In the genomic region with DNA sequence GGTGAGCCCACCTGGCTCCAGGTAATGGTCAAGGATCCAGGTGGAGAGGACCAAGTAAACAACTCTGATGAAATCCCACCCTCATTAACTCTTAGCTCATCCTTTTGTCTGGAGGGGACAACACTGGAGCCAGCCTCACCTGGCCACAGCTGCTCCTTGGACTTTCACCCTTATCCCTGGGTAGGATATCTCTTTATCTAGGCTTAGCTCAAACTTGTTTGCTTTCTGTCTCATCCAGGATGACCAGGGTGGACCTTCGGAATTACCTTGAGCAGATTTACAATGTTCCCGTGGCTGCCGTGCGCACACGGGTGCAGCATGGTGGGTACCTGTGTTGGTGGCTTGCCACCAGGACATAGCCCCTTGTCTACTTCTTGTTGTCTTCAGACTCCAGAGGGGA, we compare ENCODE assay signal across 16 mouse cellular contexts. TPM values are rescaled to one million over a fixed set of nuclear protein-coding genes. Genes with fewer than 3 reads are reported as not detected.
DNase-seq lines count a peak whose midpoint lies in the region; ATAC-seq lines count a peak whose summit lies in the region.
"Had no signal": no experiment of that assay in that cellular context is flagged by ENCODE, and none has a peak within 500 bp of the region (broad histone marks: within the 10 kb centered on the region; RNA-seq: fewer than 3 reads in every experiment).

No protein-coding gene starts in this region.

- H3K4me3 ChIP-seq in hindbrain, embryonic 10.5 days, result no peak overlapping the region
- no peak overlapping the region for H3K4me3 ChIP-seq in hindbrain, embryonic 12.5 days
- H3K4me3 ChIP-seq in embryonic facial prominence, embryonic 13.5 days, result no peak overlapping the region
- H3K4me3 ChIP-seq in intestine, embryonic 15.5 days (replicated peaks), result no peak overlapping the region
- H3K4me3 ChIP-seq in liver, embryonic 15.5 days (replicated peaks), result no peak overlapping the region
- H3K4me3 ChIP-seq: neural tube, embryonic 13.5 days had no signal

- H3K27me3 ChIP-seq in hindbrain, embryonic 10.5 days (ENCODE audit: insufficient read depth, poor library complexity, severe bottlenecking), result no peaks in the 10 kb centered on the region
- H3K27me3 ChIP-seq in hindbrain, embryonic 12.5 days, result no peaks in the 10 kb centered on the region
- no peaks in the 10 kb centered on the region for H3K27me3 ChIP-seq in embryonic facial prominence, embryonic 13.5 days
- no peaks in the 10 kb centered on the region for H3K27me3 ChIP-seq in intestine, embryonic 15.5 days (replicated peaks)
- peaks cover 19% of the 10 kb centered on the region for H3K27me3 ChIP-seq in liver, embryonic 15.5 days
- H3K27me3 ChIP-seq: neural tube, embryonic 13.5 days had no signal

- no peaks in the 10 kb centered on the region for H3K9me3 ChIP-seq in hindbrain, embryonic 10.5 days
- H3K9me3 ChIP-seq in hindbrain, embryonic 12.5 days (replicated peaks), result no peaks in the 10 kb centered on the region
- no peaks in the 10 kb centered on the region for H3K9me3 ChIP-seq in embryonic facial prominence, embryonic 13.5 days
- no peaks in the 10 kb centered on the region for H3K9me3 ChIP-seq in intestine, embryonic 15.5 days
- H3K9me3 ChIP-seq in liver, embryonic 15.5 days (replicated peaks), result no peaks in the 10 kb centered on the region
- H3K9me3 ChIP-seq: neural tube, embryonic 13.5 days had no signal

- DNase-seq in hindbrain, embryonic 10.5 days (ENCODE audit: low spot score), result no peak
- no peak for DNase-seq in Muller cell, postnatal 12 days (ENCODE audit: inconsistent ontology term)
- no peak for DNase-seq in frontal cortex, postnatal 10 days (ENCODE audit: low spot score in 2 of 2)
- DNase-seq in embryo, embryonic 10 days (ENCODE audit: low spot score), result no peak
- DNase-seq: cerebellum, postnatal 10 days; gastrocnemius, postnatal 36 days; kidney, postnatal 25 days; lung, postnatal 36 days; retina, postnatal 1 day had no signal

- H3K27ac ChIP-seq in hindbrain, embryonic 10.5 days, result 0 out of 2 replicates have a peak overlapping the region, but pooled peaks have one; percentile 57
- no peak overlapping the region for H3K27ac ChIP-seq in hindbrain, embryonic 12.5 days
- H3K27ac ChIP-seq in embryonic facial prominence, embryonic 13.5 days, result peak overlapping the region; percentile 97
- H3K27ac ChIP-seq in intestine, embryonic 15.5 days, result peak overlapping the region; percentile 97
- peak overlapping the region; percentile 89 for H3K27ac ChIP-seq in liver, embryonic 15.5 days (replicated peaks)
- H3K27ac ChIP-seq: neural tube, embryonic 13.5 days had no signal

- H3K9ac ChIP-seq in hindbrain, embryonic 12.5 days, result no peak overlapping the region
- H3K9ac ChIP-seq in embryonic facial prominence, embryonic 13.5 days, result no peak overlapping the region
- no peak overlapping the region for H3K9ac ChIP-seq in intestine, embryonic 15.5 days
- no peak overlapping the region for H3K9ac ChIP-seq in liver, embryonic 15.5 days
- H3K9ac ChIP-seq: neural tube, embryonic 13.5 days had no signal

- H3K4me1 ChIP-seq in hindbrain, embryonic 10.5 days (replicated peaks), result peaks cover 74% of the 10 kb centered on the region
- peaks cover 47% of the 10 kb centered on the region for H3K4me1 ChIP-seq in hindbrain, embryonic 12.5 days
- H3K4me1 ChIP-seq in embryonic facial prominence, embryonic 13.5 days, result peaks cover 74% of the 10 kb centered on the region
- H3K4me1 ChIP-seq in intestine, embryonic 15.5 days (replicated peaks), result peaks cover 66% of the 10 kb centered on the region
- H3K4me1 ChIP-seq in liver, embryonic 15.5 days (replicated peaks), result peaks cover 60% of the 10 kb centered on the region

- WGBS in hindbrain, embryonic 10.5 days, result 97% methylated on average over 5 of the region's 5 CpGs
- WGBS in hindbrain, embryonic 12.5 days, result 99% methylated on average over 5 of the region's 5 CpGs
- WGBS in embryonic facial prominence, embryonic 13.5 days, result 94% methylated on average over 5 of the region's 5 CpGs
- WGBS in intestine, embryonic 15.5 days, result 60% methylated on average over 5 of the region's 5 CpGs
- 72% methylated on average over 5 of the region's 5 CpGs for WGBS in liver, embryonic 15.5 days (ENCODE audit: insufficient replicate concordance)

- H3K4me2 ChIP-seq in hindbrain, embryonic 12.5 days (replicated peaks), result no peak overlapping the region
- no peak overlapping the region for H3K4me2 ChIP-seq in embryonic facial prominence, embryonic 13.5 days
- no peak overlapping the region; the same call in 1 of the 2 replicates for H3K4me2 ChIP-seq in intestine, embryonic 15.5 days (replicated peaks)
- no peak overlapping the region for H3K4me2 ChIP-seq in liver, embryonic 15.5 days
- H3K4me2 ChIP-seq: neural tube, embryonic 13.5 days had no signal

- no peak for ATAC-seq in hindbrain, embryonic 12.5 days (ENCODE audit: low FRiP score)
- no peak for ATAC-seq in embryonic facial prominence, embryonic 13.5 days (ENCODE audit: insufficient number of reproducible peaks, insufficient read depth, low FRiP score, low TSS enrichment, low read depth)
- ATAC-seq in intestine, embryonic 15.5 days, result peak; percentile 40
- ATAC-seq in liver, embryonic 15.5 days (ENCODE audit: insufficient read depth), result peak; percentile 6; the same call in 1 of the 2 replicates
- ATAC-seq: hindbrain, embryonic 16.5 days; midbrain, embryonic 16.5 days had no signal

- H3K36me3 ChIP-seq in hindbrain, embryonic 10.5 days, result peaks cover 37% of the 10 kb centered on the region
- H3K36me3 ChIP-seq in hindbrain, embryonic 12.5 days, result 0 out of 2 replicates have a peak, but pooled peaks cover 9% of the 10 kb centered on the region
- peaks cover 16% of the 10 kb centered on the region for H3K36me3 ChIP-seq in embryonic facial prominence, embryonic 13.5 days
- no peaks in the 10 kb centered on the region for H3K36me3 ChIP-seq in intestine, embryonic 15.5 days
- H3K36me3 ChIP-seq in liver, embryonic 15.5 days (replicated peaks), result peaks cover 4% of the 10 kb centered on the region; the same call in 1 of the 2 replicates

RNA-seq across cellular contexts. Expression of gene Mrpl23, which starts 3.3 kb away (rescaled TPM):
- 17.7 and 19.7 TPM in 2 replicates for polyA plus RNA-seq in hindbrain, embryonic 10.5 days (2016; fragmentation: Nextera tagmentation; extraction: Ambion mirVana)
- 8.4 and 13.4 TPM in 2 replicates for polyA plus RNA-seq in hindbrain, embryonic 12.5 days (2016; fragmentation: Nextera tagmentation; extraction: Ambion mirVana)
- 36.0 and 36.7 TPM in 2 replicates for polyA plus RNA-seq in embryonic facial prominence, embryonic 13.5 days (2015; fragmentation: Nextera tagmentation; extraction: Ambion mirVana)
- 44.9 and 57.4 TPM in 2 replicates for polyA plus RNA-seq in intestine, embryonic 15.5 days (2015; fragmentation: Nextera tagmentation; extraction: Ambion mirVana)
- polyA plus RNA-seq in liver, embryonic 15.5 days (2015; fragmentation: Nextera tagmentation; extraction: Ambion mirVana), result 9.8 and 11.9 TPM in 2 replicates

RNA-seq across cellular contexts. Expression of gene Tnnt3, which starts 37.2 kb away (rescaled TPM):
- polyA plus RNA-seq in hindbrain, embryonic 10.5 days (2016; fragmentation: Nextera tagmentation; extraction: Ambion mirVana), result 1.1 and 3.0 TPM in 2 replicates
- 1.8 and 5.8 TPM in 2 replicates for polyA plus RNA-seq in hindbrain, embryonic 12.5 days (2016; fragmentation: Nextera tagmentation; extraction: Ambion mirVana)
- 3.8 and 5.8 TPM in 2 replicates for polyA plus RNA-seq in embryonic facial prominence, embryonic 13.5 days (2015; fragmentation: Nextera tagmentation; extraction: Ambion mirVana)
- 1.4 and 4.3 TPM in 2 replicates for polyA plus RNA-seq in intestine, embryonic 15.5 days (2015; fragmentation: Nextera tagmentation; extraction: Ambion mirVana)
- polyA plus RNA-seq in liver, embryonic 15.5 days (2015; fragmentation: Nextera tagmentation; extraction: Ambion mirVana), result 14.3 and 24.5 TPM in 2 replicates

Comparison
In these comparisons a context has a peak if more than half of its experiments do, and no peak if none do; other contexts are left out.
1. ATAC-seq: peak in intestine, embryonic 15.5 days (single experiment) and liver, embryonic 15.5 days (single experiment); none in hindbrain, embryonic 12.5 days (single experiment) and embryonic facial prominence, embryonic 13.5 days (single experiment).